Mouse (Mus musculus): ENCODE measurements at regions not wholly inside any gene's neighbourhood (a gene's known extent, or its start where the extent isn't known, plus 50 kb on each side); places are given as distances from the start of the nearest gene placed in this dataset.
"Not testable (repeated sequence)": the region's sequence is repeated elsewhere in the genome, so short reads cannot be mapped to it uniquely, and the experiment has no call there.

- no peak overlapping the region for H3K4me3 ChIP-seq (ENCODE audit: insufficient read depth, low read depth, low read length)
- no peaks in the 10 kb centered on the region for H3K4me1 ChIP-seq (ENCODE audit: control insufficient read depth, insufficient read depth, low read length)
- TF ChIP-seq POLR2A (IDR thresholded peaks at IDR 0.05; ENCODE audit: low read depth, low read length) (no peak), CTCF (conservative IDR thresholded peaks at IDR 0.05; ENCODE audit: insufficient read depth, insufficient read length, low read depth, low read length) (no peak)
- 87% methylated on average over 10 of the region's 10 CpGs for WGBS
- H3K27ac ChIP-seq (ENCODE audit: insufficient read depth, low read depth, low read length) = no peak overlapping the region
- no peak for DNase-seq
- no peaks in the 10 kb centered on the region for H3K27me3 ChIP-seq (replicated peaks; ENCODE audit: control insufficient read depth, insufficient read depth, low read length)
- H3K36me3 ChIP-seq (ENCODE audit: control insufficient read depth, insufficient read depth, low read length) = no peaks in the 10 kb centered on the region
These were observed 67.6 kb upstream of the Gadl1 start for GRCm38 (mm10) chr9:115841684-115842083.

- no peak for DNase-seq
- Histone ChIP-seq H3K36me3 (ENCODE audit: control insufficient read depth, insufficient read depth, low read length) (no peaks in the 10 kb centered on the region), H3K4me1 (ENCODE audit: control insufficient read depth, insufficient read depth, low read length) (no peaks in the 10 kb centered on the region), H3K27ac (ENCODE audit: insufficient read depth, low read depth, low read length) (no peak overlapping the region), H3K27me3 (replicated peaks; ENCODE audit: control insufficient read depth, insufficient read depth, low read length) (no peaks in the 10 kb centered on the region), H3K4me3 (ENCODE audit: insufficient read depth, low read depth, low read length) (no peak overlapping the region)
- TF ChIP-seq CTCF (conservative IDR thresholded peaks at IDR 0.05; ENCODE audit: insufficient read depth, insufficient read length, low read depth, low read length) = no peak
- no peak for TF ChIP-seq POLR2A (IDR thresholded peaks at IDR 0.05; ENCODE audit: low read depth, low read length)
- 68% methylated on average over 4 of the region's 4 CpGs for WGBS
These were observed 64.9 kb upstream of the Gadl1 start for GRCm38 (mm10) chr9:115844340-115844739.

- H3K4me3 ChIP-seq (ENCODE audit: insufficient read depth, low read depth, low read length) = no peak overlapping the region
- WGBS = 90% methylated on average over 5 of the region's 5 CpGs
These were observed 64.2 kb upstream of the Gadl1 start for GRCm38 (mm10) chr9:115845091-115845490.

GRCm38 (mm10) chr9:115847289-115848074 lies 61.8 kb upstream of the Gadl1 start:
- Histone ChIP-seq H3K4me1 (ENCODE audit: control insufficient read depth, insufficient read depth, low read length) (no peaks in the 10 kb centered on the region), H3K27me3 (replicated peaks; ENCODE audit: control insufficient read depth, insufficient read depth, low read length) (no peaks in the 10 kb centered on the region), H3K27ac (ENCODE audit: insufficient read depth, low read depth, low read length) (no peak overlapping the region), H3K36me3 (ENCODE audit: control insufficient read depth, insufficient read depth, low read length) (no peaks in the 10 kb centered on the region), H3K4me3 (ENCODE audit: insufficient read depth, low read depth, low read length) (no peak overlapping the region)
- WGBS = 69% methylated on average over 12 of the region's 12 CpGs
- TF ChIP-seq CTCF (conservative IDR thresholded peaks at IDR 0.05; ENCODE audit: insufficient read depth, insufficient read length, low read depth, low read length) = no peak
- TF ChIP-seq POLR2A (IDR thresholded peaks at IDR 0.05; ENCODE audit: low read depth, low read length) = no peak
- DNase-seq = no peak

More at GRCm38 (mm10) chr9:115845091-115845490, 64.2 kb upstream of the Gadl1 start:
- no peaks in the 10 kb centered on the region for H3K36me3 ChIP-seq (ENCODE audit: control insufficient read depth, insufficient read depth, low read length)
- H3K27ac ChIP-seq (ENCODE audit: insufficient read depth, low read depth, low read length) = no peak overlapping the region
- no peak for DNase-seq
- H3K4me1 ChIP-seq (ENCODE audit: control insufficient read depth, insufficient read depth, low read length) = no peaks in the 10 kb centered on the region
- no peaks in the 10 kb centered on the region for H3K27me3 ChIP-seq (replicated peaks; ENCODE audit: control insufficient read depth, insufficient read depth, low read length)
- TF ChIP-seq POLR2A (IDR thresholded peaks at IDR 0.05; ENCODE audit: low read depth, low read length) (no peak), CTCF (conservative IDR thresholded peaks at IDR 0.05; ENCODE audit: insufficient read depth, insufficient read length, low read depth, low read length) (no peak)

GRCm38 (mm10) chr9:115853210-115853842 lies 55.9 kb upstream of the Gadl1 start:
- H3K36me3 ChIP-seq (ENCODE audit: control insufficient read depth, insufficient read depth, low read length); H3K4me3 ChIP-seq (ENCODE audit: insufficient read depth, low read depth, low read length); H3K4me1 ChIP-seq (ENCODE audit: control insufficient read depth, insufficient read depth, low read length); H3K27ac ChIP-seq (ENCODE audit: insufficient read depth, low read depth, low read length); H3K27me3 ChIP-seq (replicated peaks; ENCODE audit: control insufficient read depth, insufficient read depth, low read length): not testable (repeated sequence)
- WGBS = 73% methylated on average over 5 of the region's 5 CpGs
- DNase-seq = peak; percentile 8

GRCm38 (mm10) chr9:115857301-115857700 lies 52.0 kb upstream of the Gadl1 start:
- no peaks in the 10 kb centered on the region for H3K36me3 ChIP-seq (ENCODE audit: control insufficient read depth, insufficient read depth, low read length)
- H3K4me3 ChIP-seq (ENCODE audit: insufficient read depth, low read depth, low read length) = no peak overlapping the region

GRCm38 (mm10) chr9:115858848-115859247 lies 50.4 kb upstream of the Gadl1 start:
- TF ChIP-seq CTCF (conservative IDR thresholded peaks at IDR 0.05; ENCODE audit: insufficient read depth, insufficient read length, low read depth, low read length) (peak; percentile 27), POLR2A (IDR thresholded peaks at IDR 0.05; ENCODE audit: low read depth, low read length) (no peak)
- no peak overlapping the region for H3K4me3 ChIP-seq (ENCODE audit: insufficient read depth, low read depth, low read length)
- H3K27ac ChIP-seq (ENCODE audit: insufficient read depth, low read depth, low read length) = no peak overlapping the region
- no peak for DNase-seq
- WGBS = 82% methylated on average over 3 of the region's 3 CpGs
- H3K36me3 ChIP-seq (ENCODE audit: control insufficient read depth, insufficient read depth, low read length) = no peaks in the 10 kb centered on the region
- no peaks in the 10 kb centered on the region for H3K4me1 ChIP-seq (ENCODE audit: control insufficient read depth, insufficient read depth, low read length)
- no peaks in the 10 kb centered on the region for H3K27me3 ChIP-seq (replicated peaks; ENCODE audit: control insufficient read depth, insufficient read depth, low read length)

More at GRCm38 (mm10) chr9:115857301-115857700, 52.0 kb upstream of the Gadl1 start:
- 39% methylated on average over 7 of the region's 7 CpGs for WGBS
- no peak overlapping the region for H3K27ac ChIP-seq (ENCODE audit: insufficient read depth, low read depth, low read length)
- DNase-seq = no peak
- H3K27me3 ChIP-seq (replicated peaks; ENCODE audit: control insufficient read depth, insufficient read depth, low read length) = no peaks in the 10 kb centered on the region
- H3K4me1 ChIP-seq (ENCODE audit: control insufficient read depth, insufficient read depth, low read length) = no peaks in the 10 kb centered on the region
- TF ChIP-seq CTCF (conservative IDR thresholded peaks at IDR 0.05; ENCODE audit: insufficient read depth, insufficient read length, low read depth, low read length) = no peak
- TF ChIP-seq POLR2A (IDR thresholded peaks at IDR 0.05; ENCODE audit: low read depth, low read length) = no peak
